Mouse (Mus musculus): ENCODE results near the gene Vdac2. TPM values are rescaled to one million over a fixed set of nuclear protein-coding genes. Genes with fewer than 3 reads are reported as not detected.
A peak's percentile ranks its signal among the peaks of the same experiment; 100 is the strongest.

Vdac2 gene
- polyA plus RNA-seq, 1 experiment from 2014 or later = 319 TPM

GRCm38 (mm10) chr14:21823897-21824296, 1.1 kb upstream of the Vdac2 start:
- Histone ChIP-seq H3K4me2 (ENCODE audit: low read depth, low read length) (no peak overlapping the region), H3K27ac (ENCODE audit: low read depth, low read length) (no peak overlapping the region), H3K27me3 (ENCODE audit: control insufficient read depth, insufficient read depth, low read length) (no peaks in the 10 kb centered on the region), H3K9me3 (ENCODE audit: control insufficient read depth, low read length) (no peaks in the 10 kb centered on the region), H3K4me1 (ENCODE audit: control insufficient read depth, insufficient read depth, low read length) (no peaks in the 10 kb centered on the region), H3K4me3 (ENCODE audit: low read depth, low read length) (no peak overlapping the region), H3K36me3 (ENCODE audit: control insufficient read depth, insufficient read depth, low read length) (no peaks in the 10 kb centered on the region), H3K9ac (replicated peaks; ENCODE audit: low read depth, low read length) (no peak overlapping the region)
- no peak for ATAC-seq (ENCODE audit: low read depth)
- WGBS = 79% methylated on average over 7 of the region's 7 CpGs

- H3K9me3 ChIP-seq (ENCODE audit: control insufficient read depth, low read length) = no peaks in the 10 kb centered on the region
- H3K4me2 ChIP-seq (ENCODE audit: low read depth, low read length) = no peak overlapping the region
- H3K9ac ChIP-seq (replicated peaks; ENCODE audit: low read depth, low read length) = no peak overlapping the region
- no peaks in the 10 kb centered on the region for H3K27me3 ChIP-seq (ENCODE audit: control insufficient read depth, insufficient read depth, low read length)
- H3K36me3 ChIP-seq (ENCODE audit: control insufficient read depth, insufficient read depth, low read length) = no peaks in the 10 kb centered on the region
- WGBS = 76% methylated on average over 9 of the region's 9 CpGs
- H3K4me1 ChIP-seq (ENCODE audit: control insufficient read depth, insufficient read depth, low read length) = no peaks in the 10 kb centered on the region
- no peak overlapping the region for H3K4me3 ChIP-seq (ENCODE audit: low read depth, low read length)
- no peak for ATAC-seq (ENCODE audit: low read depth)
- no peak overlapping the region for H3K27ac ChIP-seq (ENCODE audit: low read depth, low read length)
Observed at GRCm38 (mm10) chr14:21825786-21826491, 901 bp downstream of the Vdac2 start.

GRCm38 (mm10) chr14:21830876-21831767, 6.1 kb downstream of the Vdac2 start:
- WGBS = under 1% methylated on average over 66 of the region's 73 CpGs
- peak; percentile 97 for ATAC-seq (ENCODE audit: low read depth)
- Histone ChIP-seq H3K9me3 (ENCODE audit: control insufficient read depth, low read length) (no peaks in the 10 kb centered on the region), H3K4me3 (ENCODE audit: low read depth, low read length) (peak overlapping the region; percentile 91), H3K4me1 (ENCODE audit: control insufficient read depth, insufficient read depth, low read length) (peaks cover 14% of the 10 kb centered on the region), H3K36me3 (ENCODE audit: control insufficient read depth, insufficient read depth, low read length) (no peaks in the 10 kb centered on the region; the same call in 1 of the 2 replicates), H3K27ac (ENCODE audit: low read depth, low read length) (peak overlapping the region; percentile 92), H3K4me2 (ENCODE audit: low read depth, low read length) (peak overlapping the region; percentile 75), H3K27me3 (ENCODE audit: control insufficient read depth, insufficient read depth, low read length) (no peaks in the 10 kb centered on the region), H3K9ac (replicated peaks; ENCODE audit: low read depth, low read length) (peak overlapping the region; percentile 85)

GRCm38 (mm10) chr14:21831830-21832403, 6.9 kb downstream of the Vdac2 start:
- peak overlapping the region; percentile 75 for H3K4me2 ChIP-seq (ENCODE audit: low read depth, low read length)
- H3K36me3 ChIP-seq (ENCODE audit: control insufficient read depth, insufficient read depth, low read length) = no peaks in the 10 kb centered on the region; the same call in 1 of the 2 replicates
- peak overlapping the region; percentile 92 for H3K27ac ChIP-seq (ENCODE audit: low read depth, low read length)
- H3K4me3 ChIP-seq (ENCODE audit: low read depth, low read length) = peak overlapping the region; percentile 91
- ATAC-seq (ENCODE audit: low read depth) = peak; percentile 10
- WGBS = under 1% methylated on average over 28 of the region's 28 CpGs
- no peaks in the 10 kb centered on the region for H3K27me3 ChIP-seq (ENCODE audit: control insufficient read depth, insufficient read depth, low read length)
- peak overlapping the region; percentile 85 for H3K9ac ChIP-seq (replicated peaks; ENCODE audit: low read depth, low read length)
- H3K9me3 ChIP-seq (ENCODE audit: control insufficient read depth, low read length) = no peaks in the 10 kb centered on the region
- H3K4me1 ChIP-seq (ENCODE audit: control insufficient read depth, insufficient read depth, low read length) = peaks cover 14% of the 10 kb centered on the region

- Histone ChIP-seq H3K4me2 (ENCODE audit: low read depth, low read length) (no peak overlapping the region), H3K9ac (replicated peaks; ENCODE audit: low read depth, low read length) (no peak overlapping the region), H3K4me1 (ENCODE audit: control insufficient read depth, insufficient read depth, low read length) (peaks cover 1% of the 10 kb centered on the region), H3K27me3 (ENCODE audit: control insufficient read depth, insufficient read depth, low read length) (no peaks in the 10 kb centered on the region), H3K4me3 (ENCODE audit: low read depth, low read length) (no peak overlapping the region), H3K36me3 (ENCODE audit: control insufficient read depth, insufficient read depth, low read length) (peaks cover 30% of the 10 kb centered on the region), H3K27ac (ENCODE audit: low read depth, low read length) (no peak overlapping the region), H3K9me3 (ENCODE audit: control insufficient read depth, low read length) (no peaks in the 10 kb centered on the region)
- no peak for ATAC-seq (ENCODE audit: low read depth)
- 86% methylated on average over 8 of the region's 8 CpGs for WGBS
Observed at GRCm38 (mm10) chr14:21838336-21839017, 13.4 kb downstream of the Vdac2 start.

GRCm38 (mm10) chr14:21841819-21842592, 17.0 kb downstream of the Vdac2 start:
- H3K27ac ChIP-seq (ENCODE audit: low read depth, low read length) = no peak overlapping the region
- no peak overlapping the region for H3K9ac ChIP-seq (replicated peaks; ENCODE audit: low read depth, low read length)
- no peak for ATAC-seq (ENCODE audit: low read depth)
- no peaks in the 10 kb centered on the region for H3K27me3 ChIP-seq (ENCODE audit: control insufficient read depth, insufficient read depth, low read length)
- no peaks in the 10 kb centered on the region for H3K4me1 ChIP-seq (ENCODE audit: control insufficient read depth, insufficient read depth, low read length)
- 93% methylated on average over 5 of the region's 5 CpGs for WGBS
- peaks cover 52% of the 10 kb centered on the region for H3K36me3 ChIP-seq (ENCODE audit: control insufficient read depth, insufficient read depth, low read length)
- H3K4me2 ChIP-seq (ENCODE audit: low read depth, low read length) = no peak overlapping the region
- H3K9me3 ChIP-seq (ENCODE audit: control insufficient read depth, low read length) = no peaks in the 10 kb centered on the region
- H3K4me3 ChIP-seq (ENCODE audit: low read depth, low read length) = no peak overlapping the region

- Histone ChIP-seq H3K9ac (replicated peaks; ENCODE audit: low read depth, low read length) (no peak overlapping the region), H3K27me3 (ENCODE audit: control insufficient read depth, insufficient read depth, low read length) (no peaks in the 10 kb centered on the region), H3K27ac (ENCODE audit: low read depth, low read length) (no peak overlapping the region), H3K36me3 (ENCODE audit: control insufficient read depth, insufficient read depth, low read length) (peaks cover 44% of the 10 kb centered on the region), H3K9me3 (ENCODE audit: control insufficient read depth, low read length) (no peaks in the 10 kb centered on the region), H3K4me2 (ENCODE audit: low read depth, low read length) (no peak overlapping the region), H3K4me3 (ENCODE audit: low read depth, low read length) (no peak overlapping the region), H3K4me1 (ENCODE audit: control insufficient read depth, insufficient read depth, low read length) (peaks cover 5% of the 10 kb centered on the region)
- 92% methylated on average over 6 of the region's 6 CpGs for WGBS
- no peak for ATAC-seq (ENCODE audit: low read depth)
Observed at GRCm38 (mm10) chr14:21843263-21843662, 18.2 kb downstream of the Vdac2 start.

- H3K4me3 ChIP-seq (ENCODE audit: low read depth, low read length) = peak overlapping the region; percentile 64
- no peak overlapping the region for H3K27ac ChIP-seq (ENCODE audit: low read depth, low read length)
- peaks cover 18% of the 10 kb centered on the region for H3K4me1 ChIP-seq (ENCODE audit: control insufficient read depth, insufficient read depth, low read length)
- WGBS = 22% methylated on average over 10 of the region's 10 CpGs
- peak overlapping the region; percentile 66; the same call in 1 of the 2 replicates for H3K9ac ChIP-seq (replicated peaks; ENCODE audit: low read depth, low read length)
- ATAC-seq (ENCODE audit: low read depth) = no peak
- H3K9me3 ChIP-seq (ENCODE audit: control insufficient read depth, low read length) = no peaks in the 10 kb centered on the region
- peaks cover 23% of the 10 kb centered on the region for H3K36me3 ChIP-seq (ENCODE audit: control insufficient read depth, insufficient read depth, low read length)
- H3K4me2 ChIP-seq (ENCODE audit: low read depth, low read length) = peak overlapping the region; percentile 80
- no peaks in the 10 kb centered on the region for H3K27me3 ChIP-seq (ENCODE audit: control insufficient read depth, insufficient read depth, low read length)
Observed at GRCm38 (mm10) chr14:21846827-21847380, 21.9 kb downstream of the Vdac2 start.

Measured in neural tube, embryonic 14.5 days (tissue).